Mouse (Mus musculus) C3H10T1/2 (cell line): ENCODE results near the gene Prrxl1. TPM values are rescaled to one million over a fixed set of nuclear protein-coding genes. Genes with fewer than 3 reads are reported as not detected.

Experiments
- polyA plus RNA-seq, 2 experiments: library from polyadenylated mRNA; unstranded; fragments of >200 nt; fragmentation: generic; extraction: Trizol; gene quantifications; one replicate each; pipeline ENCODE4 v1.2.1; 2012; ENCODE audit warnings: missing spikeins in 2 of 2

Prrxl1 gene
- not detected for polyA plus RNA-seq

GRCm38 (mm10) chr14:32599290-32600041 lies at the start of gene Prrxl1:
Prrxl1 (plus strand) TSS chr14:32599407.

GRCm38 (mm10) chr14:32685124-32685826 lies 86.1 kb downstream of the Prrxl1 start, which contains the start of gene 3425401B19Rik:
3425401B19Rik (minus strand) TSS chr14:32685293.

Other genes with a start within 250 kb of the Prrxl1 start
- gene 1700024G13Rik, start 211.0 kb upstream of the Prrxl1 start, polyA plus RNA-seq: not detected
- not detected for gene Slc18a3, start 134.6 kb upstream of the Prrxl1 start, polyA plus RNA-seq
- gene Chat, start 133.4 kb upstream of the Prrxl1 start, polyA plus RNA-seq: not detected
- 1 to 10 TPM in 1 of 2 experiments, under 1 TPM in 1; 0.06 to 1.1 TPM for gene Ercc6, start 85.9 kb upstream of the Prrxl1 start, polyA plus RNA-seq
- gene 3425401B19Rik, start 85.9 kb downstream of the Prrxl1 start, polyA plus RNA-seq: not detected
- not detected for gene Tmem273, start 186.6 kb downstream of the Prrxl1 start, polyA plus RNA-seq
- gene Fam170b, start 234.6 kb downstream of the Prrxl1 start, polyA plus RNA-seq: not detected